Mouse (Mus musculus): Measurements from ENCODE around the gene Thsd4.

Gene Thsd4

DNA sequence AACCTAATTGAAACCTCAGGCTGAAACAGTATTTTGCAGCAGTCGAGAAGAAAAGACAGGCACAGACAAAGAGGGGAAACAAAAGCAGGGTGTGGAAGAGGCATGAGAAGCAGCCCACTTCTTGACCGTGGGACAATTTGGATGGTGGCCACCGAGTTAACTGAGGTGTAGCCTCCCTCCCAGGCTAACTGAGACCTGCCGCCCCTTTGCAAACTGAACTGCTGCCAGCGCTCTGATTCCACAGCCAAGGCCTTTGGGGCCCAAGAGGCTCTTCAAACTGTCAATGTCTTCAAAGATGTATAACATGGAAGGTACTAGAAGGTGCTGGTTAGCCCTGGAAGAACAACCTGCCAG lies 254.6 kb downstream of the Thsd4 start:
- no peak for DNase-seq (ENCODE audit: low read depth, low spot score)

DNA sequence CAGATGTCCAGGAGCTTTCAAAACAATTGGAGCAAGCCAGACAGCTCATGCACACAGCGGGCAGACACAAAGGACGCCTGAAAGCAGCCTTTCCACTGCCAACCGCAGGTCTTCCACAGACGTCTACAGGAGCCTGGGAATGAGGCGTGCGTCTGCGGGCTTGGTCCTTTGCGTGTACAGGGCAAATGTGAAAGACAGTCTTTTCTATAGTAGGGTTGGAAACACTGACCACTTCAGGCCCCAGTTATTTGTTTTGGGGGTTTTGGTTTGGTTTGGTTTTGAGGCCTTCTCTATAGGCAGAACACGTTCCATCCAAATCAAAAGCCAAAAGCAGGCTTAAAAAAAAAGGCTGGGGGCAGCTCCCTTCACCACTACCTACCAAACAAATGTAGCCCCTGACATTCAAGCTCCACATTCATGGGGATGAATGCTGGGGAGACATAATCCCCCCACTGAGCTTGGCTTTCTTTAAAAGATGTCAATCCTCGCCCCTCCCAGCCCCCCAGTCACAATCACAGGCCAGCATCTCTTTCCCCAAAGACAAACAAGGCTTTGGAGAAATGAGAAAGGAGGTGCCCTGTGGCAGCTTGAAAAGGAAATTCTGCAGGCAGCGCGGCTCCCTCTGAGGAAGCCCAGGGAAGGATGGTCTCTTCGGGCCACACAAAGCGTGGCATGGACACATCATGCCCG lies 255.1 kb downstream of the Thsd4 start:
- DNase-seq (ENCODE audit: low read depth, low spot score) = no peak

DNA sequence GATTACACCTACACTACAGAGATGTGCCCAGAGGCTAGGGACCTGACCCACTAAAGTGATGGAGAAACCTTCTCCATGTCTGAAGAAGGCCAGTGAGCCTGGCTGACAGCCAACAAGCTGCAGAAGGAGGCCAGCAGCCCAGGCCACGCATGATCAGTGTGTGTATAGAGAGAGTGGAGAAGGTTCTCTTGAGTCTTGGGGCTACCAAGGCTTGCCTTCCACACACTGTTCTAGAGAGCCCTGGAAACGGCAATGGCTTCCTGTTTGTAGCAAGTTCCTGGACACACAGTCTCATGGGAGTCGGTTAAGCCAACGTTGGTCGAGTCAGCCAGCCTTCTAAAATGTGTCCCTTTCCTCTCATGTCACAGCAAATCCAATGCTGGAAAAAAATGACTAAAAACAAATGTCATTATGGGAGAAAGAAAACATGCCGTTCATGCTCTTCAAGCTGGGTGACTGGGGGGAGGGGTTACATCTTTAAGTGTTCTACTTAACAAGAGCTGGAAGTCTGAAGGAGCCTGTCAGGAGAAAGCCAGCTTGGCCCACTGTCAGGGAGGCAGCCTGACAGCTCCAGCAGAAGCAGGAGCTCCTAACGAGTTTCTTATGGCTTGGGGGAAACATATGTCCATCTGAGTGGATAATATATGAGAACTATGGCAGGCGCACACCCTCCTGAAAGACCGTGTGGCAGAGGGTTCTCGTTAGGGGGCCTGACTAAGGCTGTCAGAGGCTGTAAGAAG lies 257.1 kb downstream of the Thsd4 start:
- DNase-seq (ENCODE audit: low read depth, low spot score) = no peak

DNA sequence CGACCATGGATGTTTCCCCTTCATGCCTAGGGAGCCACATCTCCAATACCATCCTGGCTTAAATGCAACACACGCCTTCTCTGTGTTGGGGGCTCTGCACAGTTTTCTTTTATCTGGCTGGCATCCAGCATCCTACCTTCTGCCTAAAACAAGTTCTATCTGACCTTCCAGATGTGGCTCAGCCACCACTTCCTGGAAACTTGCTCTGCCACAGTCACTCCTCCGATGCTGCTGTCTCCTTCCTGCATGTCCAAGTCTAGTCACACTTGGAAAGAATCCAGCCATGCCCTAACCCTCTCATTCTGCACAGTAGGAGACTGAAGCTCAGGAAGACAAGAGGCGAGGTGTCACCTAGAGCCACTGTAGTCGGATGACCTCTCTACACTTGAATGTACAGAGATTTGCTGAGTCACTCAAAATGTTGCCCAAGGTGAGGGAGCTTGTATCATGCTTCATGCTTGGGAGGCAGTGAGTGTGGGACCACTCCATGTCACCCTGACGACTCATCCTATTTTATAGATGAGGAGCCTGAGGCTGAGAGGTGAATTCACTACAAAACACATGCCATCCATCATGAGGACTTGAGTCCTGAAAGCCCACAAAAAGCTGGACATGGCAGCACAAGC lies 259.2 kb downstream of the Thsd4 start:
- DNase-seq (ENCODE audit: low read depth, low spot score) = peak; percentile 39

DNA sequence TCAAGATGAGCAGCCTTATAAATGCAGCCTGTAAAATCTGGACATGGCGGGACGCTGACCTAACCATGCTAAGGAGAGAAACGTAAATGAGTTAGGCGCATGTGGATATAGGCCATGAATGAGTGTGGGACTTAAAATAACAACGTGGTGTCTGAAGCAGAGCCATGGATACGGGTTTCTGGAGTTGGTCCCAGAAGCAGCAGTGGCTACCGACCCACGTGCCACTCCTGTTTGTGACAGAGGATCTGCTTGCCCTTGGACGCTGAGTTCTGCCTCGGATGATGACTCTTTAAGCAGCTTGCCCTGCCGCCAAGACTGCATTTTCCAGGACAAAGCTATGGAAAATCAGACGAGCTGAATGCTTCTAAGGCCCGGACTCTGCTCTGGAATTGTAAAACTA lies 262.2 kb downstream of the Thsd4 start:
- no peak for DNase-seq (ENCODE audit: low read depth, low spot score)

DNA sequence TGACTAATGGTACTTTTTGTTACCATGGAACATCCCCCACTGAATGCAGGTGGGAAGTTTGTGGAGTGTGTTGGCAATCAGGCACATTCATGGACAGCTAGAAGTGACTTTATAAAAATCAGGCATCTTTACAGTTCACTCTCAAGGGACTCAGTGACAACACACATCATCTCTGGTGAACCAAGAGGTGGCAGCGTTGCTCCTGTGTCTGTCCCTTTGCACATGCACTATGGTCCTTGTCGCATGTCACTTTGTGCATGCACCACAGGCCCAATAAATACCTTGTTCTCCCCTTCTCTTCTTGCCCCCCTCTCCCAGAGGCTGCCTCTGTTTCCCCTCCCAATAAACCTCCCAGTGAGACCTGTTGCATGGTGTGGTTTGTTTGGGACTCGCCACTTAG lies 270.1 kb downstream of the Thsd4 start:
- DNase-seq (ENCODE audit: low read depth, low spot score) = peak; percentile 44

DNA sequence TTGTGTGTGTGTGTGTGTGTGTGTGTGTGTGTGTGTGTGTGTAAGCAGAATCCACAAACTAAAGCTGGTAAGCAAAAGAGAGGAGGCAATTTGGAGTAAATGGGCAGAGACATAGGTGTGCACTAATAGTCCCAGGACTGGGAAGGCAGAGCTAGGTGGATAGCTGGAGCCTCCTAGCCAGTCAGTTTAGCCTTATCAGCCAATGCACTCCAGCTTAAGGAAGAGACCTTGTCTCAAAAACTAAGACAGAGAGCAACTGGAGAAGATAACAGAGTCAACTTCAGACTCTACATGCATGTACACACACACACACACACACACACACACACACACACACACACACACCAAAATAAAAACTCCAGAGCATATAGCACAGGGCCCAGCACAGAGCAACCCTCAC lies 271.4 kb downstream of the Thsd4 start:
- DNase-seq (ENCODE audit: low read depth, low spot score) = no peak

DNA sequence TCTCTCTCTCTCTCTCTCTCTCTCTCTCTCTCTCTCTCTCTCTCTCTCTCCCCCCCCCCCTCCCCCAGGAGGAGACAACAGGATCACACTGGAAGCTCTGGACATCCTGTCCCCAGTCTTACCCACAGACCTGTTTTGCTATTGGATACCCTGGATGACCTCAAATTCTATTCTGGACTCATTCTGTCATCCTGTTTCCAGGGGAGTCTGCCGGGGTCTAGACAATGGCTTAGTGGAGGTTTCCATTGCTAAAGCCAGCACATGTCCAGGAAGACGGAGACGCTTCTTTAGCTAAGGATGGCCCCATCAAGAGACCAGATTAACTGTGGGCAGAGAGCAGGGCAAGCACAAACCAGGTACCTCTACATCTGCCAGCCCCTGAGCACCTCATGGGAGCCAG lies 273.8 kb downstream of the Thsd4 start:
- no peak for DNase-seq (ENCODE audit: low read depth, low spot score)

DNA sequence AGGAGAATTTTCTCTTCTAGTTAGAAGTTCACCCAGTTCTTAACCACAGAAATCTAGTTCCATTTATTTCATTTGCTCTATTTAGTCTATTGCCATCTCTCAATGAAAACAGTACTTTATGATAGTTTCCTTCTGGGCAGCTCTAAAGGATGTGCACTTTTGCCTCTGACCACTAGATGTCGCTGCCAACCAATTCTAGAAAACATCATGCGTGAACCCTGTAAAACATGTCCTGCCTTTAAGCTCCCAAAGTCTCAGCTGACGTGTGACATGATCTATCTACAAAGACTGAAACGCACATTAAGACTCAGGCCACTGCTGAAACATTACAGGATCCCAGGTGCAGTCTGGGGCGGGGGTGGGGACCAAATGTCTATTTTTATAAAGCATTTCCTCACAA lies 276.9 kb downstream of the Thsd4 start:
- DNase-seq (ENCODE audit: low read depth, low spot score) = peak; percentile 85

DNA sequence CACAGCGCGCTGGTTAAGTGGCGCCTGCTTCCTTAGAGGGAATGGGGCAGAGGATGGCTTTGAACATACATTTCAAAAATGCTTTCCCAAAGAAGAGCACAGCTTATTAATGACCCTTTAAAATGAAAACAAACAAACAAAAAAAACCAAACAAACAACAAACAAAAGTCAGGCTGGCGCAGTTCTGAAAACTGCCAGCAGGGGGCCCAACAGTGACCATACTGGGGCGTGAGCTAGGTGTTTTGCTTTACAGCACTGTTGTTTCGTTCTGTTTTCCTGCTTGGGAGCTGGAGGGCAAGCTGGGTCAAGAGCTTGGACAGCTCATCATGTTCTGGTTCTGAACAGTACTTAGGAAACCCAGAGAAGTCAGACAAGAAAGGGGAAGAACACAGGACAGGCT lies 278.3 kb downstream of the Thsd4 start:
- DNase-seq (ENCODE audit: low read depth, low spot score) = peak; percentile 45

DNA sequence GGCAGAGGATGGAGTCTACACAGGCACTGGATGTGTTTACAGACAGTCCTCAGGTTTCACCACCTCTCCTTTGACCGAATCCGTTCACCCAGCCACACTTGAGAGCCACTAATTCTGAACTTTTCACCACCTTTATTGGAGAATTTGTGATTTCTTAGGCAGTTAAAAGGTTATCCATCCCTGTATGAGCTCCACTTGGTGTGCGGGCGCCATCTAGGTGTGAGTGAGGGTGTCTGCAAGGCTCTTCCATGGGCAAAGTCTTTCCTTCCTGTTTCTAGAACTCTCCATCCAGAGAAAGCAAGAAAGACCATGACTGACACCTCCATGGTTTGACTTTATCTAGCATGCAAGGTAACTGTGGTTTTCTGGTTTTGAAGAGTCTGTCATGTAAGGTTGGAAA lies 284.2 kb downstream of the Thsd4 start:
- peak; percentile 75 for DNase-seq (ENCODE audit: low read depth, low spot score)

DNA sequence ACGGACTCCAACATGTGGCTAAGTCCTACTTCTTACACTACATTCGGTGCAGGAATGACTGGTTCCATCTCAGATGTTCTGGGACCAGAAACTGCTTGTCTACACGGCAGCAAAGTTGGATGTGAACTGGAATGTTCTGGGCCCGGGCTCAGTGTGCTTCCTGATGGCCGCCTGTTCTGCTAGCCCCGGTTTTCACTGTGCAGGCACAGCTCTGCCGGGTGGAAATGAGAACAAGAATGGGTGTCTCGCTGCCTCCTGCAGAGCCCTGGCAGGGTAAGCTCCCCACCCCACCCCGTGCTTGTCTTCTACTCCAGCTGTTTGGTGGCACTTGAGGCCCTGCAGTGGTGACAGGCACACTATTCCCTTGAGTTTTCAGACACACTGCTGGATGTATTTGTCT lies 285.7 kb downstream of the Thsd4 start:
- DNase-seq (ENCODE audit: low read depth, low spot score) = no peak

DNA sequence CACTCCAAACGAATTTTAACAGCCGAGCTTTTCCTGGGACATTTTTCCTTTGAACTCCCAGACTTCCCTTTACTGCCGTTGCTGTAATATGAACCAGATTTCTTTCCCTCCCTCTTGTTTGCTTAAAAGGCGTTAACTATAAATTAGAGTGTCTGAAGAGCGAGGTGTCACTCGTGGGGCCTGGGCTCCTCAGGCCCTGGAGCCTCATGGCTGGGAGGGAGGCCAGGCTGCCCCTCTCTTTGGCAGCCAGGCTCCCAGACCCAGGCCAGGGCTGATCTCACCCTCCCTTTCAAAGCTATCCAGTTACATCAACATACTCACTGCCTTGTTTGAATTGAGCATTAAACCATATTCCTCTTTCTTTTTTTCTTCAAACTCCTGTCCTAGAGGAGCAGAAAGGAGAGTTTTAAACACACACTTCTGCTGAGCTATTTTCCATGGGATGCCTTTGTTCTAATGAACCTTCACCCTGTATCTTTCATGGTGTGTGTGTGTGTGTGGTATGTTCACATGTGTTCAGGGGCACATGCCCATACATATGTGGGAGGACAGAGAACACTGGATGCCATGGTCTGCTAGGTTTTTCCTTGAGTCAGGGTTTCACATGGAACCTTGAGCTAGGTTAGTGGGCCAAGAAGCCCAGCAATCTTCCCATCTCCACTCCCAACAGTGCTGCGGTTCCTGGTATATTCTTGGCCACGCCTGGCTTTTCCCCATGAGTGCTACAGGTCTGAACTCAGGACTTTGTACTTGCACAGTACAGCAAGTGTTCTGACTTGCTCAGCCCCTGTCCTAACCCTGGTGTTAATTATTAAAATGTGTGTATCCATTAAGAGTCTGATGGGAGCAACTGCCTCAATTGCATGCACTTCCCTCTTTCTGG lies 287.4 kb downstream of the Thsd4 start:
- DNase-seq (ENCODE audit: low read depth, low spot score) = no peak

DNA sequence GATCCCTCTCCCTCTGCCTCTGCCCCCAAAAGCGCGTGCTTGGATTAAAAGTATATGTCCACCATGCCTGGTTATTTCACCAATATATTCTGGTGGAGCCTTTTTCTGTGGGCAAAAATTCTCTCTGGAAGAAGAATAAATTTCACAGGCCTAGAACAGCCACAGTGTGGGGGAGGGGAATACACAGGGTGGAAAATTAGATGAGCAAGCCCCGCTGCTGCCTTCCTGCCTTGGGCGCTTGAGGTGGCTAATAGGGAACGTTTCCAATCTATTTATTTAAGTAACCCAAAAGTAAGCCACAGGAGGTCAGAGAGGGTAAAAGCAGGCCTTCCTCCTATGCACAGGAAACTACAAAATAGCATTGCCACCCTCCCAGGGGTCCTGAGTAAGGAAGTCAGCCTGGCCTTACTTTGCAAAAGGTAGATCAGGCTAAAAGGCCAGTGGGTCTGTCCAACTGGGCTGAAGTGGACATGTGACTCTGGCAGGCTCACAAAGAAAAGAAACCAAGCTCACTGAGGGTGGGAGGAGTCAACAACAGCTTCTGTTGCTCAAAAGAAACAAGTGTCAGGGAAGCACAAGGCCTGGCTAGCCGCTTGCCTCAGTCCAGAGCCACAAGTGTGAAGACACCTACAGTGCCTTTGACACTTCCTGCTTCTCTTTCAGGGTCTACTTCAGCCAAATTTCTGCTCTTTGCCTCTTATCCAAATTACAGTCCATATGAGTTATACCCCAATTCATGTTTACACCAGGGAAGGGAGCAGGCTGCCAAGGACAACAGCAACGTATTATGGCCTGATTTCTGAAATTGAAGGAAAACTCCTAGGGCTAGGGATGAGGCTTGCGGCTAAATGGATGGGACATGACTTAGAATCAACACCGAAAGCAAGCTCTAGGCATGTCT lies 289.6 kb downstream of the Thsd4 start:
- DNase-seq (ENCODE audit: low read depth, low spot score) = peak; percentile 44

DNA sequence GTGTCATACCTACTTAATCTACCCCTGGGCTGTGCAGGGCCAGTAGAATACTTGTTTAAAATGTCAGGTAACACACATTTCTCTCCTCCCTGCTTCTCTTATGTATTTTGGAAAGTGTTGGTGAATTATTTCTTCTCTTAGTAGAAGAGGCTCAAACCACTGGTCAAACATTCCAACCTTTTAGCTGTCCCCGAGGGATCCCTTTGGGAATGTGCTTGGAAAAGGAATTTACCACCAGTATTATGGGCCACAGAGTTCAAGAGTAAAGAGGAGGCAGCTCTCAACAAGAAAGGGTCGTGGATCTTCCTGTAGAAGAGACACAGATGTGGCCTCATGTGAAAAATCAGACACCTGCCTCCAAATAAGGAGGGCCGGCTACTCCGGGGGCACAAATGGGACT lies 292.4 kb downstream of the Thsd4 start:
- DNase-seq (ENCODE audit: low read depth, low spot score) = peak; percentile 64

DNA sequence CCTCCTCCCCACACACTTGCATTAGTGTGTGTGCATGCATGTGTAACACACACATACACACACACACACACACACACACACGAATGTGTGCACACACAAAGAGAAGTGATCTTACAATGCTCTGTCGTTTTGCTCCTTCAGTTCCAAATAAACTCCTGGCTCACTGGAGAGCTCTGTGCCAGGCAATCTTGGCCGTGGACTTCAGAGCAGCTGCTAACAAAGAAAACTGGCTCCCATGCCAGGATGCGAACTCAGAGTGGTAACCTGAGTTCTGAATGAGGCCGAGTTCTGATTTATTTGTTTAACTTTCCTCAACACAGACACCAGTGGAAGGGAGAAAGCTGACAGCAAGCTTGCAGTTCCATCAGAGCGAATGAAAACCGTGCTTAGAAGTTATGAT lies 294.1 kb downstream of the Thsd4 start:
- DNase-seq (ENCODE audit: low read depth, low spot score) = no peak

DNA sequence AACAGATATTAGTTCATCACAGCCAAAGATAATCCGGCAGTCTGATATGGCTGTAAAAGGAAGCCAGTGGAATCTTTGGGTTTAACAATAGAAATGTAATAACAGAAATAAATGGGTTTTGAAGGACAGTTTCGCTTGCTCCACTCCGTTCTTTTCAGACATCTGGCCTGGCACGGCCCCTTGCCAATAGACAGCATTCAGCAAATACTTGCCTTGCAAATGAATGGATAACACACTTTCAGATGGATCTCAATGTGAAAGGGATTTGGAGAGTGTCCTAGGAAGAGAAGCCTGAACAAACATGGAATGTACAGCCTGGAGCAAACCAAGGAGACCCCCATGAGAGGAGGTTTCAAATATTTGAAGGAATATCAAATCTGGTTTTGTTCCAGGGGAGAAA lies 295.2 kb downstream of the Thsd4 start:
- DNase-seq (ENCODE audit: low read depth, low spot score) = no peak

DNA sequence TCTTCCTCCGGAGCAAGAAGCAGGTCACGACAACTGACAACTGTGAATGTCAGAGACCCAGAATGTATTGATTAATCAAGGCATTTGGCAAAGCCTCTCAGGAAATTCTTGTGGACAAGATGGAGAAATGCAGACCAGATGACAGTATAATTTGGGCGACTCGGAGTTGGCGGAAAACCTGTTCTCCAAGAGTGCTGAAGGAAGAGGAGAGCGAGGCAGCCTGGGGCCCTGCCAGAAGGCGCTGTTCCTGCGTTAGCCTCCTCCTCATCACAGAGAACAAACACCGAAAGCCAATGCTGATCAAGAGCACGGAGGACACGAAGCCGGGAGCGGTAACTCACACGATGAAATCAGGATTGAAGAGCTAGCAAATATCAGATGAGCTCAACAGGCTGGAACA lies 295.7 kb downstream of the Thsd4 start:
- no peak for DNase-seq (ENCODE audit: low read depth, low spot score)

DNA sequence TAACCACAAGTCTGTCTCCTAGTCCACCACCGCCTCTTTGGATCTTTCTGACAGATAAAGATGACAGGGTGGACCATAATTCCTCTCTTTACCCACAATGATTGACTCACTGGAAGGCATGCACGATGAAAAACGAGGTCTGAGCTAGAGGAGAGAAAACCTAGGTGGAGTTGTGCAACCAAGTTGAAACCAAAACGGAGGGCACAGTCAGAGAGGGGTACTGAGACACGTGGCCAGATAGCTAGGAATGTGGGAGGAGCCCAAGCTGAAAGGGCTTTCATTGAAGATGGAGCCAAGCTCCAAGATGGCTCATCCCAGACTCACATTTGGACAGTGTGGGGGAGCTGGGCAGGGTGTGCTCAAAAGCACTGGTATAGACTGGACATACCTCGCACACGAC lies 296.4 kb downstream of the Thsd4 start:
- peak; percentile 84 for DNase-seq (ENCODE audit: low read depth, low spot score)

DNA sequence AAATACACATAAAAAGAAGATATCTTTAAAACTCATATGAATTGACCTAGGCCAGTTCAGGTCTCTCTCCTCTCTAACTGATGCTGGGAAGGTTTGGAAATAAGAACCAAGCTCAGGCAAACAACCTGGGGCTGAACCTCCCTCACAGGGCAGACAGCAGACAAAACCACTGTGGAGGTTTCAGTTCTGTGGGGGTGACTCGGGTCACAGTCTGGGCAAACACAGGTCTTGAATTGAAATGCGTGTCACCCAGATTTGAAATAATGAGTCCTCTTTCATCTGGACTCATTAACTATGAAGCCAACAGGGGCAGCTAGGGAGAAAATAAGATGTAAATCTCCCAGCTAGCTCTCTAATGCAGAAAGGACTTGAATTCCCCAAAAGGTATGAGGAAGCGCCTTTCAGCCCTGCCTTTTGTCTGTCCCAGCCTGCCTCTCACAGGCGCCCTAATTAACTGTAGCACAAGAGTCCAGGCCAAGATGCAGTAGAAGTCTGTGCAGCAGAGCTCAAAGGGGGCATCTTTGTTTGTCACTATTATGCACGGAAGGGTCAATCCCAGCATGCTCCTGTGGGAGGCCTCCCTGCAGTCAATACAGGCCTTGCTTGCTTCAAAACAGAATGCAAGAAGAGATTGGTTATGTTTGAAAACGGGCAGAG lies 297.7 kb downstream of the Thsd4 start:
- no peak for DNase-seq (ENCODE audit: low read depth, low spot score)

DNA sequence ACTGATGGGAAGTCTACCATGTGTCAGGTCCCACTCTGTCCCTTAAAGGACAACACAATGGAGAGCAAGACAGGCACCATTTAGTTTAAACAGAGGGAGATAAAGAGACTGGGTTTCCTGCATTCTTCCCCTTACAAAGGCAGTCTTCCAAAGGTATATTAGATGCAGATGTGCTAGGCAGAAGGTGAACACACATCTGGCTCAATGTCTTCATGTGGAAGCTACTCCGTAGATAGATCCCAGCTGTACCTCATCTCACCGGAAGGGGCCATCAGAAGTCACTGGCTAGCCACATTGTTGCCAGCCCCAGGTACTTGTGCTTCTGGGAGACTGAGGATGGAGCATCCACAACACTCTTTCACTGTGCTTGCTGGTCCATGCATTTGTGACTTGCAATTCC lies 301.4 kb downstream of the Thsd4 start:
- DNase-seq (ENCODE audit: low read depth, low spot score) = no peak
